Mouse (Mus musculus): ENCODE measurements around the gene Ttll8.

Ttll8 gene

GRCm38 (mm10) chr15:88921131-88921991 lies 32.9 kb downstream of the Ttll8 start:
- in situ Hi-C loops (cut with MboI): no loop called here

- in situ Hi-C loops (cut with MboI): no loop called here
Measured at GRCm38 (mm10) chr15:88920065-88920464, 34.2 kb downstream of the Ttll8 start.

- in situ Hi-C loops (cut with MboI): no loop called here
Measured at GRCm38 (mm10) chr15:88919328-88919727, 34.9 kb downstream of the Ttll8 start.

GRCm38 (mm10) chr15:88917126-88917525 lies 37.1 kb downstream of the Ttll8 start:
- in situ Hi-C loops (cut with MboI): no loop called here

GRCm38 (mm10) chr15:88916366-88916765 lies 37.9 kb downstream of the Ttll8 start:
- in situ Hi-C loops (cut with MboI): no loop called here

- in situ Hi-C loops (cut with MboI): no loop called here
Measured at GRCm38 (mm10) chr15:88915046-88915445, 39.2 kb downstream of the Ttll8 start.

GRCm38 (mm10) chr15:88906347-88906746 lies 47.9 kb downstream of the Ttll8 start:
- in situ Hi-C loops (cut with MboI): no loop called here

GRCm38 (mm10) chr15:88904056-88904811 lies 50.0 kb downstream of the Ttll8 start:
- in situ Hi-C loops (cut with MboI): no loop called here

GRCm38 (mm10) chr15:88903086-88903485 lies 51.1 kb downstream of the Ttll8 start:
- in situ Hi-C loops (cut with MboI): no loop called here

GRCm38 (mm10) chr15:88902200-88902875 lies 51.9 kb downstream of the Ttll8 start:
- in situ Hi-C loops (cut with MboI): no loop called here

- in situ Hi-C loops (cut with MboI): no loop called here
Measured at GRCm38 (mm10) chr15:88896341-88896980, 57.8 kb downstream of the Ttll8 start.

GRCm38 (mm10) chr15:88895891-88896290 lies 58.3 kb downstream of the Ttll8 start:
- in situ Hi-C loops (cut with MboI): no loop called here

GRCm38 (mm10) chr15:88895119-88895518 lies 59.1 kb downstream of the Ttll8 start:
- in situ Hi-C loops (cut with MboI): no loop called here

GRCm38 (mm10) chr15:88892876-88893275 lies 61.3 kb downstream of the Ttll8 start:
- in situ Hi-C loops (cut with MboI): no loop called here

- in situ Hi-C loops (cut with MboI): no loop called here
Measured at GRCm38 (mm10) chr15:88892252-88892651, 62.0 kb downstream of the Ttll8 start.

- in situ Hi-C loops (cut with MboI): no loop called here
Measured at GRCm38 (mm10) chr15:88891676-88892040, 62.6 kb downstream of the Ttll8 start.

- in situ Hi-C loops (cut with MboI): no loop called here
Measured at GRCm38 (mm10) chr15:88890751-88891675, 63.2 kb downstream of the Ttll8 start.

GRCm38 (mm10) chr15:88889994-88890393 lies 64.2 kb downstream of the Ttll8 start:
- in situ Hi-C loops (cut with MboI): no loop called here

GRCm38 (mm10) chr15:88889032-88889431 lies 65.2 kb downstream of the Ttll8 start:
- in situ Hi-C loops (cut with MboI): no loop called here

- in situ Hi-C loops (cut with MboI): no loop called here
Measured at GRCm38 (mm10) chr15:88885376-88885775, 68.8 kb downstream of the Ttll8 start.

GRCm38 (mm10) chr15:88883342-88883741 lies 70.9 kb downstream of the Ttll8 start:
- in situ Hi-C loops (cut with MboI): no loop called here
